Mouse (Mus musculus) B cell, adult (primary cell): ENCODE results near the gene Ccdc157. TPM values are rescaled to one million over a fixed set of nuclear protein-coding genes. Genes with fewer than 3 reads are reported as not detected.

Experiments used
- total RNA-seq: library from RNA; stranded (reverse); gene quantifications from 4 replicates; pipeline ENCODE4 v1.2.4, GENCODE M21; 2023; ENCODE audit not compliant: inconsistent age

Ccdc157 gene
- 7.6 to 12.7 TPM (median 9.2 TPM) in 4 replicates for total RNA-seq

DNA sequence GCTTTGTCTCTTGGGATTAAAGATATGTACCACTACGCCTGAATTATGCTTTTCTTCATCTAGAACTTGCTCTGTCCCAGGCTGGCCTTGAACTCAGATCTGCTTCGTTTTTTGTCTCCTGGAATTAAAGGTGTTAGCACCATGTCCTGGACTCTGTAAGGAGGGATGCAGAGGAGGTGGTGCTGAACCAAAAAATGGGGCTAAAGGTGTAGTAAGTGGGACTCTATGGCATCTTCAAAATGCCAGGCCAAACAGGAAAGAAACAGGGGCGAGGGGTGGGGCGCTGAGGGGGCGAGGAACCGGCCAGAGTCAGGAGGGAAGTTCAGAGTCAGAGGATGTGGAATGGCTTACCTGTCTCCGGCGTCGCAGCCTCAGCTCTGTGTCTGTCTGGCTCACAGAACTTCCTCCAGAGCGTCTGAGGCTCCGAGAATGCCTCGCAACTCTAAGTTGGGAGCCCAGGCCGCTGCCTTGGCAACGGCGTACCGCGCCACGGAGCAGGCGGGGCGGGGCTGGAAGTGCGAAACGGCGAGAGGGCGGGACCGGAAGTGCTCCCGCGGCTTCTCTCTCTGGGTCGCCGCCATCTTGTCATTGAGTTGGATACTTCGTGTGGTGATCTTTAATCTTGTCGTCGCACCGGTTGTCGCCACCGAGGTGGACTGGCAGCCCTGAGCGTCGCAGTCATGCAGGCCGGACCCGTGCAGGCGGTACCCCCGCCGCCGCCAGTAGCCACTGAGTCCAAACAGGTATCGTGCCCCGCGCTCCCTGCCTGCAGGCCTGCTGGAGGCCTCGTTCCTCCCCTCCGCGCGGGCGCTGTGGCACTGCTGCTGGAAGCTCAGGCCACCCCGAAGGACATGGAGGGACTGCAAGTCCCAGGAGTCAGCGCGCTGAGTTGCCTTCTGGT, at the start of gene Ccdc157, which contains the start of gene Sf3a1:
Gene Ccdc157 (minus strand): TSS at position 486 of the 901 bp plus-strand sequence.
Gene Sf3a1 (plus strand): TSS at position 543 of the 901 bp plus-strand sequence.

GRCm38 (mm10) chr11:4186486-4187317, 26.6 kb upstream of the Ccdc157 start, which contains the start of gene Tbc1d10a:
Gene Tbc1d10a (plus strand): TSS chr11:4186789.

DNA sequence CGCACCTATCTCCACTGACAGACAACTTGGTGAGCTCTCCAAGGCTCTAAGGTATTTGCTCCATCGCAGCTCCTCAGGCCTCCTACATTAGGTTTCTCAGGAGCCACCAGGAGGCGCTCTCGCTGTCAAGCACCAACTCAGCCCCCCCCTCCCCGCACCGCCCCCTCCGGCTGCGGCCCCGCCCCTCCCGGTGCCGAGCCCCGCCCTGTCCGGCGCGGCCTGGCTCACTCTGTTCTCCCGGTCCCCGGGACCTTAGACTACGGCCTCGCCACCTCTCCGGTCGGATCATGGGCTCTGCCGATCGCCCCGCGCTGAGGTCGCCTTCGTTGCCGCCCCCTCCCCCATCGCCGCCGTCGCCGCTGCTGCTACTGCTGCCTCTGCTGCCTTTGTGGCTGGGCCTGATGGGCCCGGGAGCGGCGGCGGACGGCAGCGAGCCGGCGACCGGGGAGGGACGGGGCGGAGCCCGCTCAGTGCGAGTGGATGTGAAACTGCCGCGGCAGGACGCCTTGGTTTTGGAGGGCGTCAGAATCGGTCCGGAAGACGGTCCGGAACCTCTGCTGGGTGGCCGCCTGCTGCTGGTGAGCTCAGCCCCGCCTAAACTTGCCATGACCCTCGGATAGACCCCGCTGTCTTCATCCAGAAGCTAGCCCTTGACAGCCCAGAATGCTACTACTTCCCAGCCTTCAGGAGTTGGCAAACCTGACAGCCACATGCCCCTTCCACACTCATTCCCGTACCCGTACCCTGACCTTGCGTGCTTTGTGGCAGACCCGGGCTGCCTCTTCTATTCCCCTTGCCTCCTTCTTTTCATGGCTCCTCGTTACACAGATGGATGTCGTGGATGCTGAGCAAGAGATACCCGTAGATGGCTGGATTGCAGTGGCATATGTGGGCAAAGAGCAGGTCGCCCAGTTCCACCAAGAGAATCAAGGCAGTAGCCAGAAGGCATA, 24.8 kb downstream of the Ccdc157 start, which contains the start of gene Rnf215:
Gene Rnf215 (plus strand): TSS at position 217 of the 950 bp plus-strand sequence.

DNA sequence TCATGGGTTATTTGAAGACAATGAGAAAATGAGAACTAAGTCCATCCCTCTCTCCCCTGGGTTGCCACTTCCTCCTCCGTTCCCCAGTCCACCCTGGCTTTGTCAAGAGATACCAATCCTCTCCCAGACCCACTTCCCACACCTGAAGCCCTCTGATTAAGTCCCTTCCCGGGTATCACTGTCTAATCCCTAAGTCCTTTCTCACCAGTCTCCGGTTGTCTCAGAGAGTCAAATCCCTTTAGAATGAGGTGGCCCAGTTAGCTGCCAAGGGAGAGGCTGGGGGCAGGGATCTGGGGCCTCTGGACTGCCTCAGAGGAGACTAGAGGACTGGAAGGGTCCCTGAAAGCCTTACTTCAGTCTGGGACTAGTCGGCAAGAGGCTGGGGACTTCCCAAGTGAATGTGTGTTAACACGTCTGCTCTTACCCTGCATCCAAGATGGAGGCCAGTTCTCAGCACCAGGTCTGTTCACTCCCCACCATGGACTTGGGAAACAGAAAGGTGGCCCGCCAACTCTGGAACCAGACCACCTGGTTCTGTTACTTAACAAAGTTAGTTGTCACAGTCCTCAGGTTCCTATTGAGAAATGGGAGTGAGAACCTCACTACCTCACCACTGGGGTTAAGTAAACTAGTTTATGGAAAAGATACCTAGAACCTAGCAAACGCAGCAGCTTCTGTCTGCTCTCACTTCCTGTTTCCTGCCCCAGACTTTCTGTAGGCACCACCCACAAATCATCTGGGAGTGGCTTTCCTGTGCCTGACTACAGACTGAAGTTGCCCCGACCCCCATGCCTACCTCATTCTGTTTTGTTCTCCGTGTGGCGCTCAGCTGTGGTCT, 37.1 kb downstream of the Ccdc157 start, which contains the start of gene Sec14l2:
Gene Sec14l2 (minus strand): TSS at position 674 of the 838 bp plus-strand sequence.

GRCm38 (mm10) chr11:4095171-4096053, 64.7 kb downstream of the Ccdc157 start, which contains the start of gene Mtfp1:
Gene Mtfp1 (minus strand): TSS chr11:4095445.

Other genes starting within 250 kb of the Ccdc157 start
- 7.0 to 8.9 TPM (median 7.8 TPM) in 4 replicates for gene Slc35e4, start 245.6 kb downstream of the Ccdc157 start, total RNA-seq
- gene Tcn2, start 228.1 kb downstream of the Ccdc157 start, total RNA-seq, result 24.6 to 26.8 TPM (median 26.2 TPM) in 4 replicates
- gene Pes1, start 196.3 kb downstream of the Ccdc157 start, total RNA-seq, result 84.1 to 95.1 TPM (median 92.3 TPM) in 4 replicates
- gene 4930556J24Rik, start 183.5 kb downstream of the Ccdc157 start, total RNA-seq, result not detected in 4 replicates
- gene Gal3st1, start 176.7 kb downstream of the Ccdc157 start, total RNA-seq, result 0.29 to 0.36 TPM in 2 of 4 replicates, not detected in the others
- gene Sec14l4, start 128.8 kb downstream of the Ccdc157 start, total RNA-seq, result not detected in 4 replicates
- gene Sec14l3, start 95.5 kb downstream of the Ccdc157 start, total RNA-seq, result not detected in 4 replicates
- gene Mtfp1, start 64.8 kb downstream of the Ccdc157 start, total RNA-seq, result 0.38 to 1.8 TPM (median 1.3 TPM) in 4 replicates
- 0.81 to 1.3 TPM in 2 of 4 replicates, not detected in the others for gene Sec14l2, start 36.9 kb downstream of the Ccdc157 start, total RNA-seq
- gene Rnf215, start 25.1 kb downstream of the Ccdc157 start, total RNA-seq, result 29.9 to 40.8 TPM (median 34.4 TPM) in 4 replicates
- 55.7 to 69.9 TPM (median 65.6 TPM) in 4 replicates for gene Sf3a1, start 57 bp upstream of the Ccdc157 start, total RNA-seq
- gene Tbc1d10a, start 26.5 kb upstream of the Ccdc157 start, total RNA-seq, result 44.2 to 53.3 TPM (median 48.1 TPM) in 4 replicates
- 2.5 to 4.3 TPM (median 3.1 TPM) in 4 replicates for gene Castor1, start 57.9 kb upstream of the Ccdc157 start, total RNA-seq
- 2.2 to 4.8 TPM (median 2.9 TPM) in 4 replicates for gene Osm, start 76.1 kb upstream of the Ccdc157 start, total RNA-seq
- not detected in 4 replicates for gene Lif, start 97.3 kb upstream of the Ccdc157 start, total RNA-seq